Mouse (Mus musculus) ES-E14 (cell line): ENCODE measurements around the gene Lrrc8d.

Experiments used
- HCFC1 ChIP-seq: IDR thresholded peaks from 2 replicates; pipeline ENCODE4 v1.6.1; 2012; ENCODE audit warnings: low read length, inconsistent platforms, borderline replicate concordance; ENCODE audit not compliant: insufficient read depth
- MAFK ChIP-seq: IDR thresholded peaks from 2 replicates; pipeline ENCODE4 v1.6.1; 2014; ENCODE audit warnings: mild to moderate bottlenecking, low read depth, low read length, inconsistent platforms; ENCODE audit not compliant: insufficient read depth

GRCm38 (mm10) chr5:105826916-105827510 lies 127.2 kb downstream of the Lrrc8d start:
- TF ChIP-seq MAFK (no peak), HCFC1 (no peak)
